Mouse (Mus musculus) midbrain, embryonic 16.5 days (tissue): Measurements from ENCODE around the gene Pxdn. TPM values are rescaled to one million over a fixed set of nuclear protein-coding genes. Genes with fewer than 3 reads are reported as not detected.
A peak's percentile ranks its signal among the peaks of the same experiment; 100 is the strongest.

Experiments
- ATAC-seq: fragments of 200-750 bp; cut with Nextera tagmentation; 2 replicates; pipeline ENCODE4 v1.8.0; 2017; ENCODE audit warnings: moderate TSS enrichment
- H3K27ac ChIP-seq: fragments of 300-500 bp; sonication (generic); 2 replicates; pipeline ENCODE4 v1.5.1; 2014; ENCODE audit warnings: mild to moderate bottlenecking, low read length, mixed read lengths
- H3K27me3 ChIP-seq: fragments of 300-500 bp; sonication (generic); 2 replicates; pipeline ENCODE4 v1.6.1; 2014; ENCODE audit warnings: low read depth, low read length, mixed read lengths; ENCODE audit not compliant: control insufficient read depth, insufficient read depth
- H3K36me3 ChIP-seq: fragments of 300-500 bp; sonication (generic); 2 replicates; pipeline ENCODE4 v1.6.1; 2014; ENCODE audit warnings: mild to moderate bottlenecking, low read length, moderate library complexity, mixed read lengths; ENCODE audit not compliant: control insufficient read depth, insufficient read depth
- H3K4me1 ChIP-seq: fragments of 300-500 bp; sonication (generic); 2 replicates; pipeline ENCODE4 v1.6.1; 2014; ENCODE audit warnings: mild to moderate bottlenecking, low read length, mixed read lengths; ENCODE audit not compliant: control insufficient read depth, insufficient read depth
- H3K4me2 ChIP-seq: fragments of 300-500 bp; sonication (generic); 2 replicates; pipeline ENCODE4 v1.6.1; 2014; ENCODE audit warnings: mild to moderate bottlenecking, low read length, mixed read lengths
- H3K4me3 ChIP-seq: fragments of 300-500 bp; sonication (generic); 2 replicates; pipeline ENCODE4 v1.5.1; 2014; ENCODE audit warnings: low read depth, mild to moderate bottlenecking, low read length, moderate library complexity, mixed read lengths
- H3K9ac ChIP-seq: fragments of 300-500 bp; sonication (generic); 2 replicates; pipeline ENCODE4 v1.6.1; 2014; ENCODE audit warnings: low read depth, low read length, mixed read lengths
- H3K9me3 ChIP-seq: fragments of 300-500 bp; sonication (generic); replicated peaks from 2 replicates; pipeline ENCODE4 v1.6.1; 2014; ENCODE audit warnings: mild to moderate bottlenecking, low read length, mixed read lengths; ENCODE audit not compliant: control insufficient read depth, poor library complexity, severe bottlenecking
- WGBS: fragments of 180-500 bp; shearing (Covaris S2); extraction: QIAGEN DNeasy Blood & Tissue Kit; methylation state at CpG from one replicate; pipeline ENCODE4 v1.1.7; 2014; 5-methylcytosine and 5-hydroxymethylcytosine counted together
- polyA plus RNA-seq: library from polyadenylated mRNA; unstranded; fragments of >200 nt; fragmentation: Nextera tagmentation; extraction: Ambion mirVana; gene quantifications from 2 replicates; pipeline ENCODE4 v1.2.1, GENCODE M21; 2015

The Pxdn gene
- polyA plus RNA-seq, 1 experiment from 2014 or later, result 53.3 TPM

DNA sequence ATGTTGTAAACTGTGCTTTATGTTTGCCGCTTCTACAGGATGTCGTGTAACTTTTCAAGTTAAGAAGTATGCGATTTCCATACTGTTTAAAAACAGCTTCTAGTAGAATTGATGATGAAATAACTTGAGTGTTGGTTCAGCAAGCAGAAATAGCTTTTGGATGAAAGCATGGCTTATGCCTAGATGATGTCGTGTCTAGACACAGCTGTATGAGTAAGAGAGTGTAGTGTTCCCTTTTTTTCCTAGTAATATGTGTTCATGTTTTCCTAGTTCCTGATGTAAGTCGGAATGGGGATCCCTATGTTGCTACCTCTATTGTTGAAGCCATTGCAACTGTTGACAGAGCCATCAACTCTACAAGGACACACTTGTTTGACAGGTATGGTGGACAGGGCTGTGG, 61.5 kb downstream of the Pxdn start:
- Histone ChIP-seq H3K9ac (no peak overlapping the region), H3K36me3 (peaks cover 74% of the 10 kb centered on the region), H3K4me2 (no peak overlapping the region), H3K4me1 (no peaks in the 10 kb centered on the region), H3K4me3 (no peak overlapping the region), H3K9me3 (no peaks in the 10 kb centered on the region), H3K27me3 (no peaks in the 10 kb centered on the region), H3K27ac (no peak overlapping the region)
- no peak for ATAC-seq
- WGBS, result 97% methylated on average over 5 of the region's 5 CpGs

DNA sequence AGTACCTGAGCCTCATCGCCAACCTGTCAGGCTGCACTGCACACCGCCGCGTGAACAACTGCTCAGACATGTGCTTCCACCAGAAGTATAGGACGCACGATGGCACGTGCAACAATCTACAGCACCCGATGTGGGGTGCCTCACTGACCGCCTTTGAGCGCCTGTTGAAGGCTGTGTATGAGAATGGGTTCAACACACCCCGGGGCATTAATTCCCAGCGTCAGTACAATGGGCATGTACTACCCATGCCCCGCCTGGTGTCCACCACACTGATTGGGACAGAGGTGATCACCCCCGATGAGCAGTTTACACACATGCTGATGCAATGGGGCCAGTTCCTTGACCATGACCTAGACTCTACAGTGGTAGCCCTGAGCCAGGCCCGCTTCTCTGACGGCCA, 64.5 kb downstream of the Pxdn start:
- H3K27me3 ChIP-seq, result no peaks in the 10 kb centered on the region
- H3K9me3 ChIP-seq, result no peaks in the 10 kb centered on the region
- no peak overlapping the region for H3K27ac ChIP-seq
- H3K4me2 ChIP-seq, result no peak overlapping the region
- no peak overlapping the region for H3K9ac ChIP-seq
- WGBS, result 99% methylated on average over 16 of the region's 16 CpGs
- ATAC-seq, result no peak
- H3K36me3 ChIP-seq, result peaks cover 54% of the 10 kb centered on the region
- H3K4me1 ChIP-seq, result no peaks in the 10 kb centered on the region
- H3K4me3 ChIP-seq, result no peak overlapping the region

DNA sequence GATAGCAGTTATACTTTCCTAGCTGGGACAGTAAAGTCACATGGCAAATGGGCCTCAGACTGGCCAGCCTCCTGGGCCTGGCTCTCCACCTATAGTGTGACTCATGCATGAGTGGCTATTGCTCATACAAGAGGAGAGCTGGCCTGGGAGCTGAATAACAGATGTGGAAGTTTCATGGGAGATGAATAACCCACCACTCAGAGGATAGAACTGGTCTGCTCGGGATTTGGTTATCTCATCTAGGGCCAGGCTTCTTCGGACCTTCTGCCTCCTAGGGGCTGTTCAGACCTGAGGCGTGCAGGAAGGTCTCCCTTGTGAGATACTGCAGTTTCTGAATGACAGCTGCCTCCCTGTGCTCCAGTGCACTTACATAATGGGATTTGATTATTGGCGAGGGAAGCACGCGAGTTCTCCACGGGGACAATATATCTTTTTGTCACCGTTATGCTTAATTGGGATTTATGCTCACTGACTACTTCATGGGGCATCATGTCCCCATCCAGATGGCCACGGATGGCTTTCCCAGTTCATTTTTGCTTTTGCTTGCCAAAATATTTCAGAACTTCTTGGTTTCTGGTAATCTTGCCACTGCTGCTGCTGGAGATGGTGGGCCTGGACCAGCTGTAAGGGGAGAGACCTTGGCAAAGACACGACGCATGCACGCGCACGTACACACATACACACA, 66.4 kb downstream of the Pxdn start:
- WGBS, result 47% methylated on average over 14 of the region's 14 CpGs
- no peak overlapping the region for H3K9ac ChIP-seq
- H3K27me3 ChIP-seq, result no peaks in the 10 kb centered on the region
- peak; percentile 59 for ATAC-seq
- no peaks in the 10 kb centered on the region for H3K9me3 ChIP-seq
- H3K36me3 ChIP-seq, result peaks cover 43% of the 10 kb centered on the region
- H3K4me3 ChIP-seq, result no peak overlapping the region
- 0 out of 2 replicates have a peak overlapping the region, but pooled peaks have one; percentile 52 for H3K27ac ChIP-seq
- no peak overlapping the region for H3K4me2 ChIP-seq
- H3K4me1 ChIP-seq, result no peaks in the 10 kb centered on the region

DNA sequence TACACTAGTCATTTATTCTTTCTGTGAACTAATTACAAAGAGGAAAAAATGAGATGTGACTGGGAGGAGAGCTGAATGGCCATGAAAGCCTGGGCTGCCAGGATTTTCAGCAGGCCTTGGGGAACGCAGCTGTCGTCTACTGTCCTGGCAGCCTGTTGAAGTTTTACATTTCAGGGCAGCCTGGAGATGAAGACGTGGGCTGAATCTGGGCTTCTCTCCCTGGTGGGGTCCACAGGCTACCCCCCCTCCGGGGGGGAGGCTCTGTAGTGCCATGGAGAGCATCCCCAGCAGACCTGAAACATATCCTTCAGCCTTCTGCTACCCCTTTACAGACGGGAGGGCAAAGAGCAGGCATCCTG, 66.9 kb downstream of the Pxdn start:
- Histone ChIP-seq H3K4me2 (no peak overlapping the region), H3K4me3 (no peak overlapping the region), H3K4me1 (no peaks in the 10 kb centered on the region), H3K27me3 (no peaks in the 10 kb centered on the region), H3K9me3 (no peaks in the 10 kb centered on the region), H3K9ac (no peak overlapping the region), H3K27ac (peak overlapping the region; percentile 52; the same call in 1 of the 2 replicates), H3K36me3 (peaks cover 42% of the 10 kb centered on the region)
- 0 out of 2 replicates have a peak, but pooled peaks have one; percentile 29 for ATAC-seq
- 52% methylated on average over 5 of the region's 5 CpGs for WGBS

DNA sequence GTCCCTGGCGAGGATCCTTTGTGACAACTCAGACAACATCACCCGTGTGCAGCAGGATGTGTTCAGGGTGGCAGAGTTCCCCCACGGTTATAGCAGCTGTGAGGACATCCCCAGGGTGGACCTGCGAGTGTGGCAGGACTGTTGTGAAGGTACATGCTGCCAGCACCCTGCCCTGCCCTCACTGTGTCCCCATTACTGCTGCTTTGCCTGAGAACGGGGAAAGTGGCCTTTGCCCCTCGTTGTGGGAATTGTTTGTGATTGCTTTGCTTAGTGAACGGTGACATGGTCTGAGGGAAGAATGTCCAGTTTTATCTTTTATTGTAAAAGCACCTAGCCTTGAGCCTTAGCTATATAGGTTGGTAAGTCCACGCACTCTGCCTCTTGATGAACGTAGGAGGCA, 69.2 kb downstream of the Pxdn start:
- Histone ChIP-seq H3K4me1 (no peaks in the 10 kb centered on the region), H3K9ac (no peak overlapping the region), H3K4me2 (no peak overlapping the region), H3K27ac (no peak overlapping the region), H3K27me3 (no peaks in the 10 kb centered on the region), H3K9me3 (no peaks in the 10 kb centered on the region), H3K36me3 (peaks cover 25% of the 10 kb centered on the region), H3K4me3 (no peak overlapping the region)
- 86% methylated on average over 9 of the region's 9 CpGs for WGBS
- no peak for ATAC-seq

DNA sequence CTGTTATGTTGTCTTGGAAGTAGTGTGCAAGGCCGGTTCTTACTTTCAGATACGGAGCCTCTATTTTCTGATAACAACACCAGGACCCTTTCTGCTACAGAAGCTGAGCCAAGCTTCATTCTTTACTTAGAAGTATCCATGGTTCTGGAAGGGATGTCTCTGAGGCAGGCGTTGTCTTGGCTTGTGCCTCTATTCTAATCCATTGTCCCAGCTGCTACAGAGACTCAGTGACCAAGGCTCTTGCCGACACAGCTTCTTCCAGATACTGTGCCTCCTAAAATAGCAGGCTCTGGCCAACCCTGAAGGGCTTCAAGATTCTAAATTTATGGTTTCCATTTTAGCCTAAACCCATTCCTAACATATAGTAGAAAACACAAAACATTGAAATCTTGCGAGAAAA, 71.3 kb downstream of the Pxdn start:
- H3K9me3 ChIP-seq, result no peaks in the 10 kb centered on the region
- H3K4me1 ChIP-seq, result no peaks in the 10 kb centered on the region
- H3K4me3 ChIP-seq, result no peak overlapping the region
- WGBS, result 86% methylated on average over 5 of the region's 5 CpGs
- H3K27me3 ChIP-seq, result no peaks in the 10 kb centered on the region
- no peak overlapping the region for H3K4me2 ChIP-seq
- no peak overlapping the region for H3K27ac ChIP-seq
- no peak for ATAC-seq
- H3K9ac ChIP-seq, result no peak overlapping the region
- H3K36me3 ChIP-seq, result peaks cover 18% of the 10 kb centered on the region

DNA sequence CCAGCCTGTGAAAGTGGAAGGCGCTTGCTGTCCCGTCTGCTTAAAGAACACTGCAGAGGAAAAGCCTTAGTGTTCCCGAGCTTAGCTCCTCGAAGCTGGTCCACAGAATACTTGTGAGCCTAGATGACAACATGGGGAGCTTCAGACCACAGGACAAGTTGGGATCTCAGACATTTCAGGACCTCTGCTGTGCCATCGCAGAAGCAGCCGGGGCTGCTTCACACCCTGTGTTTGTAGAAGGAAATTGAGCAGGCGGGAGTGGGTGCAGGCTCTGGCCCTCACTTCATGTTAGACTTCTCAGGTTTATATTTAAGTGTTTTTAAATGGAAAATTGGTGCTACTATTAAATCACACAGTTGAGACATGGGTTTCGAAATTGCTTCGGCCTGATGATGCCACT, 78.1 kb downstream of the Pxdn start:
- no peak for ATAC-seq
- Histone ChIP-seq H3K9me3 (no peaks in the 10 kb centered on the region), H3K4me2 (no peak overlapping the region), H3K4me1 (no peaks in the 10 kb centered on the region), H3K4me3 (no peak overlapping the region), H3K27ac (no peak overlapping the region), H3K36me3 (peaks cover 19% of the 10 kb centered on the region), H3K27me3 (no peaks in the 10 kb centered on the region), H3K9ac (no peak overlapping the region)
- 81% methylated on average over 9 of the region's 9 CpGs for WGBS

DNA sequence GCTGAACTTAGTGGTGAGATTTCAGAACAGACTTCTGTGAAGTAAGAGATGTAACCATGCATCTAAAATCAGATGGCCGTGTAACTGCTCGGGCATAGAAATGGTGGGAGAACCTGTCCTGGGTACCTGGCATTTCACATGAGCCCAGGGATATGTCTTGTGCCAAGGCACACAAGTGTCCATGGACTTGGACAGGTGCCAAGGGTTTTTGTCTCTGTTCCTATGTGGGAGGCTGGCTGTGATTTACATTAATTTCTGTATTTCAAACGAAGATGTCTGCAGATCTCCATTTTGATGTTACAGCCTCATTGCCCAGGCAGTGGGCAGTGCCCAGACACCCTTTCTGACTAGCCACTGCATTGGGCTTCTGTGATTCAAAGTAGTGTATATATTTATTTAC, 79.7 kb downstream of the Pxdn start:
- H3K36me3 ChIP-seq, result peaks cover 19% of the 10 kb centered on the region
- WGBS, result 81% methylated on average over 3 of the region's 3 CpGs
- ATAC-seq, result no peak

DNA sequence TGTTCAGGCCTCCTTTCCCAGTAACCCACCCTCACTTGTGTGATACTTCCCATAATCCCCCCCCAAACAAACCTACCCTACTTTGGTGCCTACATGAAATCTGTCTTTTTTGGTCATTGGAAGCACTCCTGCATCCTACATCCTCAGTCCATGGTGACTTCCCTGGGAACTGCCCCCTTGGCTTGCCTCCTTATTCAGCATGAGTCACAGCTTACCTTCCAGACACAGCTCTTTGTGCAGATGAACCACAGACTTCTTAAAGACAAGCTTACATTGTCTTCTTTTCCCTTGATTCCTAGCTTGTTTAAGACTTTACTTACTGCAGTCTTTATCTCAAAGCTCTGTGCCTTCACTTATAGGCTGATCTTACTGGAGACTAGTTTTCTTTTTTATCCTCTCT, 83.0 kb downstream of the Pxdn start:
- Histone ChIP-seq H3K9ac (no peak overlapping the region), H3K27me3 (no peaks in the 10 kb centered on the region), H3K36me3 (peaks cover 9% of the 10 kb centered on the region; the same call in 1 of the 2 replicates), H3K27ac (no peak overlapping the region), H3K4me2 (no peak overlapping the region), H3K4me1 (no peaks in the 10 kb centered on the region), H3K9me3 (no peaks in the 10 kb centered on the region), H3K4me3 (no peak overlapping the region)
- no peak for ATAC-seq

More for the DNA sequence above, 79.7 kb downstream of the Pxdn start:
- no peak overlapping the region for H3K4me3 ChIP-seq
- H3K4me2 ChIP-seq, result no peak overlapping the region
- no peak overlapping the region for H3K27ac ChIP-seq
- H3K9ac ChIP-seq, result no peak overlapping the region
- no peaks in the 10 kb centered on the region for H3K27me3 ChIP-seq
- H3K9me3 ChIP-seq, result no peaks in the 10 kb centered on the region
- no peaks in the 10 kb centered on the region for H3K4me1 ChIP-seq
